Mouse (Mus musculus): ENCODE data around the gene Midn. TPM values are rescaled to one million over a fixed set of nuclear protein-coding genes. Genes with fewer than 3 reads are reported as not detected.

Gene Midn
- polyA plus RNA-seq, 1 experiment from 2014 or later = 16.1 TPM

GRCm38 (mm10) chr10:80171760-80172526, 23.9 kb downstream of the Midn start:
- Histone ChIP-seq H3K27me3 (replicated peaks) (no peaks in the 10 kb centered on the region), H3K4me2 (replicated peaks) (peak overlapping the region; percentile 78), H3K9ac (peak overlapping the region; percentile 62), H3K4me1 (replicated peaks) (peaks cover 39% of the 10 kb centered on the region), H3K36me3 (peaks cover 22% of the 10 kb centered on the region), H3K4me3 (replicated peaks) (no peak overlapping the region; the same call in none of the 2 replicates), H3K9me3 (no peaks in the 10 kb centered on the region), H3K27ac (peak overlapping the region; percentile 94)
- no peak for ATAC-seq
- 81% methylated on average over 45 of the region's 45 CpGs for WGBS

GRCm38 (mm10) chr10:80172527-80173292, 24.6 kb downstream of the Midn start, which contains the start of gene 1600002K03Rik:
Gene 1600002K03Rik (plus strand): TSS chr10:80172944.
- peaks cover 39% of the 10 kb centered on the region for H3K4me1 ChIP-seq (replicated peaks)
- WGBS = 5% methylated on average over 35 of the region's 35 CpGs
- H3K36me3 ChIP-seq = peaks cover 22% of the 10 kb centered on the region
- ATAC-seq = peak; percentile 83
- H3K4me2 ChIP-seq (replicated peaks) = peak within 1 kb of the TSS; percentile 78
- peak within 1 kb of the TSS; percentile 59 for H3K4me3 ChIP-seq (replicated peaks)
- H3K27ac ChIP-seq = peak within 1 kb of the TSS; percentile 94
- peak within 1 kb of the TSS; percentile 62 for H3K9ac ChIP-seq
- H3K9me3 ChIP-seq = no peaks in the 10 kb centered on the region
- no peaks in the 10 kb centered on the region for H3K27me3 ChIP-seq (replicated peaks)

GRCm38 (mm10) chr10:80173358-80173757, 25.3 kb downstream of the Midn start:
- WGBS = 14% methylated on average over 11 of the region's 11 CpGs
- H3K4me2 ChIP-seq (replicated peaks) = peak overlapping the region; percentile 78
- 0 out of 2 replicates have a peak overlapping the region, but pooled peaks have one; percentile 37 for H3K27ac ChIP-seq
- H3K36me3 ChIP-seq = peaks cover 22% of the 10 kb centered on the region
- H3K9me3 ChIP-seq = no peaks in the 10 kb centered on the region
- H3K4me1 ChIP-seq (replicated peaks) = peaks cover 39% of the 10 kb centered on the region
- H3K4me3 ChIP-seq (replicated peaks) = peak overlapping the region; percentile 59
- H3K9ac ChIP-seq = 0 out of 2 replicates have a peak overlapping the region, but pooled peaks have one; percentile 18
- no peak for ATAC-seq
- H3K27me3 ChIP-seq (replicated peaks) = no peaks in the 10 kb centered on the region

- ATAC-seq = no peak
- H3K4me2 ChIP-seq (replicated peaks) = 0 out of 2 replicates have a peak overlapping the region, but pooled peaks have one; percentile 78
- peaks cover 22% of the 10 kb centered on the region for H3K36me3 ChIP-seq
- no peak overlapping the region for H3K4me3 ChIP-seq (replicated peaks)
- H3K27ac ChIP-seq = no peak overlapping the region
- H3K27me3 ChIP-seq (replicated peaks) = no peaks in the 10 kb centered on the region
- H3K4me1 ChIP-seq (replicated peaks) = peaks cover 32% of the 10 kb centered on the region
- 89% methylated on average over 10 of the region's 10 CpGs for WGBS
- 0 out of 2 replicates have a peak overlapping the region, but pooled peaks have one; percentile 17 for H3K9ac ChIP-seq
- no peaks in the 10 kb centered on the region for H3K9me3 ChIP-seq
Measured at GRCm38 (mm10) chr10:80173955-80174640, 26.0 kb downstream of the Midn start.

GRCm38 (mm10) chr10:80174705-80175104, 26.6 kb downstream of the Midn start:
- Histone ChIP-seq H3K4me2 (replicated peaks) (no peak overlapping the region), H3K4me1 (replicated peaks) (peaks cover 29% of the 10 kb centered on the region), H3K27me3 (replicated peaks) (no peaks in the 10 kb centered on the region), H3K27ac (no peak overlapping the region), H3K9me3 (no peaks in the 10 kb centered on the region), H3K36me3 (peaks cover 22% of the 10 kb centered on the region), H3K9ac (no peak overlapping the region), H3K4me3 (replicated peaks) (no peak overlapping the region)
- ATAC-seq = no peak
- 47% methylated on average over 2 of the region's 2 CpGs for WGBS

GRCm38 (mm10) chr10:80175536-80176269, 27.6 kb downstream of the Midn start:
- Histone ChIP-seq H3K27me3 (replicated peaks) (no peaks in the 10 kb centered on the region), H3K9ac (no peak overlapping the region), H3K4me3 (replicated peaks) (no peak overlapping the region), H3K36me3 (peaks cover 12% of the 10 kb centered on the region), H3K4me2 (replicated peaks) (no peak overlapping the region), H3K9me3 (no peaks in the 10 kb centered on the region), H3K27ac (no peak overlapping the region), H3K4me1 (replicated peaks) (peaks cover 28% of the 10 kb centered on the region)
- ATAC-seq = no peak
- 30% methylated on average over 4 of the region's 4 CpGs for WGBS

- ATAC-seq = no peak
- H3K4me3 ChIP-seq (replicated peaks) = no peak overlapping the region
- peaks cover 8% of the 10 kb centered on the region for H3K36me3 ChIP-seq
- no peaks in the 10 kb centered on the region for H3K27me3 ChIP-seq (replicated peaks)
- no peak overlapping the region for H3K4me2 ChIP-seq (replicated peaks)
- peaks cover 31% of the 10 kb centered on the region for H3K4me1 ChIP-seq (replicated peaks)
- no peaks in the 10 kb centered on the region for H3K9me3 ChIP-seq
- H3K9ac ChIP-seq = no peak overlapping the region
- H3K27ac ChIP-seq = no peak overlapping the region
- WGBS = 82% methylated on average over 5 of the region's 5 CpGs
Measured at GRCm38 (mm10) chr10:80176270-80176834, 28.3 kb downstream of the Midn start.

- H3K4me1 ChIP-seq (replicated peaks) = peaks cover 20% of the 10 kb centered on the region
- no peaks in the 10 kb centered on the region for H3K27me3 ChIP-seq (replicated peaks)
- no peaks in the 10 kb centered on the region for H3K9me3 ChIP-seq
- no peaks in the 10 kb centered on the region for H3K36me3 ChIP-seq
- no peak overlapping the region for H3K4me3 ChIP-seq (replicated peaks)
- H3K9ac ChIP-seq = no peak overlapping the region
- no peak overlapping the region for H3K27ac ChIP-seq
- ATAC-seq = no peak
- WGBS = 67% methylated on average over 7 of the region's 7 CpGs
- H3K4me2 ChIP-seq (replicated peaks) = no peak overlapping the region
Measured at GRCm38 (mm10) chr10:80177441-80178279, 29.6 kb downstream of the Midn start.

GRCm38 (mm10) chr10:80179068-80180051, 31.3 kb downstream of the Midn start, which contains the start of gene Efna2:
Gene Efna2 (plus strand): TSS chr10:80179482.
- H3K4me1 ChIP-seq (replicated peaks) = peaks cover 20% of the 10 kb centered on the region
- peak within 1 kb of the TSS; percentile 75 for H3K4me3 ChIP-seq (replicated peaks)
- peak; percentile 78 for ATAC-seq
- H3K9me3 ChIP-seq = no peaks in the 10 kb centered on the region
- H3K9ac ChIP-seq = peak within 1 kb of the TSS; percentile 88
- H3K27ac ChIP-seq = peak within 1 kb of the TSS; percentile 44; the same call in 1 of the 2 replicates
- 2% methylated on average over 74 of the region's 106 CpGs for WGBS
- no peaks in the 10 kb centered on the region for H3K27me3 ChIP-seq (replicated peaks)
- H3K4me2 ChIP-seq (replicated peaks) = peak within 1 kb of the TSS; percentile 76
- H3K36me3 ChIP-seq = no peaks in the 10 kb centered on the region

- no peak for ATAC-seq
- no peaks in the 10 kb centered on the region for H3K36me3 ChIP-seq
- peak overlapping the region; percentile 76 for H3K4me2 ChIP-seq (replicated peaks)
- peaks cover 17% of the 10 kb centered on the region for H3K4me1 ChIP-seq (replicated peaks)
- no peaks in the 10 kb centered on the region for H3K9me3 ChIP-seq
- H3K4me3 ChIP-seq (replicated peaks) = peak overlapping the region; percentile 75
- no peak overlapping the region for H3K27ac ChIP-seq
- H3K27me3 ChIP-seq (replicated peaks) = no peaks in the 10 kb centered on the region
- peak overlapping the region; percentile 88 for H3K9ac ChIP-seq
- WGBS = 46% methylated on average over 6 of the region's 6 CpGs
Measured at GRCm38 (mm10) chr10:80180288-80180687, 32.2 kb downstream of the Midn start.
